Mouse (Mus musculus) layer of hippocampus, adult 11-12 months (tissue): Measurements from ENCODE around the gene Mapk13.
A peak's percentile ranks its signal among the peaks of the same experiment; 100 is the strongest.

Experiments
- DNase-seq: peaks from one replicate; pipeline ENCODE4 v3.0.0; 2022; ENCODE audit warnings: low spot score

Mapk13 gene

GRCm38 (mm10) chr17:28775161-28775560 is 6.1 kb downstream of the Mapk13 start:
- DNase-seq: no peak

GRCm38 (mm10) chr17:28776817-28777216 is 7.7 kb downstream of the Mapk13 start:
- DNase-seq: no peak

- DNase-seq: peak; percentile 15
Measured at GRCm38 (mm10) chr17:28777231-28778005, 8.3 kb downstream of the Mapk13 start.

- no peak for DNase-seq
Measured at GRCm38 (mm10) chr17:28779735-28780134, 10.6 kb downstream of the Mapk13 start.

- DNase-seq: no peak
Measured at GRCm38 (mm10) chr17:28780836-28781235, 11.7 kb downstream of the Mapk13 start.

GRCm38 (mm10) chr17:28781290-28782045 is 12.4 kb downstream of the Mapk13 start:
- no peak for DNase-seq

- DNase-seq: no peak
Measured at GRCm38 (mm10) chr17:28785036-28785435, 15.9 kb downstream of the Mapk13 start.

- DNase-seq: no peak
Measured at GRCm38 (mm10) chr17:28787507-28787906, 18.4 kb downstream of the Mapk13 start.

- DNase-seq: no peak
Measured at GRCm38 (mm10) chr17:28797031-28797430, 27.9 kb downstream of the Mapk13 start.

- DNase-seq: no peak
Measured at GRCm38 (mm10) chr17:28799291-28800160, 30.4 kb downstream of the Mapk13 start.

- no peak for DNase-seq
Measured at GRCm38 (mm10) chr17:28800281-28800670, 31.2 kb downstream of the Mapk13 start.

GRCm38 (mm10) chr17:28800671-28801412 is 31.7 kb downstream of the Mapk13 start, which contains the start of gene Brpf3:
Gene Brpf3 (plus strand): TSS chr17:28801090.
- DNase-seq: peak; percentile 71

GRCm38 (mm10) chr17:28801474-28802005 is 32.4 kb downstream of the Mapk13 start:
- peak; percentile 98 for DNase-seq

GRCm38 (mm10) chr17:28802006-28802481 is 32.9 kb downstream of the Mapk13 start:
- no peak for DNase-seq

GRCm38 (mm10) chr17:28803316-28803715 is 34.2 kb downstream of the Mapk13 start:
- DNase-seq: no peak

- no peak for DNase-seq
Measured at GRCm38 (mm10) chr17:28804973-28805372, 35.9 kb downstream of the Mapk13 start.

- DNase-seq: no peak
Measured at GRCm38 (mm10) chr17:28806770-28807169, 37.7 kb downstream of the Mapk13 start.

GRCm38 (mm10) chr17:28808714-28809113 is 39.6 kb downstream of the Mapk13 start:
- DNase-seq: no peak

- no peak for DNase-seq
Measured at GRCm38 (mm10) chr17:28809175-28809831, 40.2 kb downstream of the Mapk13 start.

GRCm38 (mm10) chr17:28812345-28812744 is 43.2 kb downstream of the Mapk13 start:
- no peak for DNase-seq
